Comparison of ENCODE assay signal across 13 mouse cellular contexts in genomic region chr7:30412735-30413147, GRCm38 (mm10). TPM values are rescaled to one million over a fixed set of nuclear protein-coding genes. Genes with fewer than 3 reads are reported as not detected.
DNase-seq lines count a peak whose midpoint lies in the region; ATAC-seq and TF ChIP-seq lines count a peak whose summit lies in the region.
"Had no signal": no experiment of that assay in that cellular context is flagged by ENCODE, and none has a peak within 500 bp of the region (broad histone marks: within the 10 kb centered on the region; RNA-seq: fewer than 3 reads in every experiment).

No protein-coding gene starts in this region.

- H3K9ac ChIP-seq in forebrain, embryonic 13.5 days = no peak overlapping the region
- H3K9ac ChIP-seq: midbrain, embryonic 12.5 days had no signal

- 0 out of 2 replicates have a peak, but pooled peaks cover 2% of the 10 kb centered on the region for H3K9me3 ChIP-seq in megakaryocyte, embryonic 14.5 days
- no peaks in the 10 kb centered on the region for H3K9me3 ChIP-seq in forebrain, embryonic 13.5 days (replicated peaks)
- H3K9me3 ChIP-seq: midbrain, embryonic 12.5 days had no signal

- H3K4me1 ChIP-seq in megakaryocyte, embryonic 14.5 days = peaks cover 73% of the 10 kb centered on the region
- no peaks in the 10 kb centered on the region for H3K4me1 ChIP-seq in forebrain, embryonic 13.5 days
- H3K4me1 ChIP-seq: midbrain, embryonic 12.5 days had no signal

- DNase-seq in layer of hippocampus, adult 2 months (ENCODE audit: low spot score in 2 of 2) = no peak
- DNase-seq in layer of hippocampus, postnatal 36 days = no peak
- peak; percentile 32 to 51 for DNase-seq in thymus, postnatal 10 days (ENCODE audit: low spot score in 2 of 2)
- no peak for DNase-seq in ovary, postnatal 36 days (ENCODE audit: low spot score)
- DNase-seq in retina, embryonic 14.5 days (ENCODE audit: low spot score) = no peak
- DNase-seq: heart, postnatal 10 days; kidney, adult 8-10 months; left cerebral cortex, postnatal 4 days had no signal

- peak; percentile 71 for ATAC-seq in common myeloid progenitor, adult 5-6 weeks (replicated peaks; ENCODE audit: low read depth, poor library complexity, severe bottlenecking)
- ATAC-seq in forebrain, embryonic 13.5 days = no peak

- H3K36me3 ChIP-seq in megakaryocyte, embryonic 14.5 days (replicated peaks; ENCODE audit: low read length) = no peaks in the 10 kb centered on the region
- no peaks in the 10 kb centered on the region for H3K36me3 ChIP-seq in forebrain, embryonic 13.5 days (ENCODE audit: poor library complexity, severe bottlenecking)
- H3K36me3 ChIP-seq: midbrain, embryonic 12.5 days had no signal

- 65% methylated on average over 4 of the region's 4 CpGs for WGBS in forebrain, embryonic 13.5 days

- TF ChIP-seq CTCF in layer of hippocampus, adult 2 months (conservative IDR thresholded peaks at IDR 0.05) = no peak

- no peak overlapping the region for H3K4me2 ChIP-seq in forebrain, embryonic 13.5 days
- H3K4me2 ChIP-seq: midbrain, embryonic 12.5 days had no signal

- H3K27ac ChIP-seq in layer of hippocampus, adult 2 months = peak overlapping the region; percentile 46; the same call in 1 of the 2 replicates
- no peak overlapping the region for H3K27ac ChIP-seq in forebrain, embryonic 13.5 days
- H3K27ac ChIP-seq: midbrain, embryonic 12.5 days had no signal

- H3K27me3 ChIP-seq in megakaryocyte, embryonic 14.5 days (replicated peaks) = no peaks in the 10 kb centered on the region
- 0 out of 2 replicates have a peak, but pooled peaks cover 3% of the 10 kb centered on the region for H3K27me3 ChIP-seq in forebrain, embryonic 13.5 days

- H3K4me3 ChIP-seq in layer of hippocampus, adult 2 months = no peak overlapping the region
- peak overlapping the region; percentile 72 for H3K4me3 ChIP-seq in megakaryocyte, embryonic 14.5 days (replicated peaks)
- no peak overlapping the region for H3K4me3 ChIP-seq in forebrain, embryonic 13.5 days
- H3K4me3 ChIP-seq: midbrain, embryonic 12.5 days had no signal

RNA-seq across cellular contexts. Expression of gene Tyrobp, which starts 0.8 kb away (rescaled TPM):
- 10 to 100 TPM; 26.7 to 32.6 TPM for total RNA-seq in layer of hippocampus, adult 2 months (2021)
- 10 to 100 TPM; 27.4 to 30.2 TPM for total RNA-seq in layer of hippocampus, postnatal 36 days (2021)
- 94.7 and 118 TPM in 2 replicates for total RNA-seq in common myeloid progenitor, adult 5-6 weeks (2017)
- 20.9 and 273 TPM in 2 replicates for polyA plus RNA-seq in megakaryocyte, embryonic 14.5 days (2012; ENCODE audit: insufficient read depth, low replicate concordance)
- 12.1 and 15.6 TPM in 2 replicates for polyA plus RNA-seq in forebrain, embryonic 13.5 days (2015; fragmentation: Nextera tagmentation; extraction: Ambion mirVana)

RNA-seq across cellular contexts. Expression of gene Hcst, which starts 6.9 kb away (rescaled TPM):
- total RNA-seq in layer of hippocampus, adult 2 months (2021) = 1 to 10 TPM in 1 of 2 experiments, not detected in 1; 1.5 TPM
- total RNA-seq in layer of hippocampus, postnatal 36 days (2021) = not detected
- 9.4 and 11.9 TPM in 2 replicates for total RNA-seq in common myeloid progenitor, adult 5-6 weeks (2017)
- 11.1 and 14.2 TPM in 2 replicates for polyA plus RNA-seq in megakaryocyte, embryonic 14.5 days (2012; ENCODE audit: insufficient read depth, low replicate concordance)
- 0.88 TPM in 1 of 2 replicates, not detected in the other for polyA plus RNA-seq in forebrain, embryonic 13.5 days (2015; fragmentation: Nextera tagmentation; extraction: Ambion mirVana)
- total RNA-seq: left cerebral cortex, postnatal 4 days had no signal
- polyA plus RNA-seq: midbrain, embryonic 12.5 days; neural tube, embryonic 14.5 days had no signal

RNA-seq across cellular contexts. Expression of gene Nfkbid, which starts 8.8 kb away (rescaled TPM):
- total RNA-seq in layer of hippocampus, adult 2 months (2021) = 1 to 10 TPM; 2.8 to 3.0 TPM
- 1 to 10 TPM; 3.1 to 3.4 TPM for total RNA-seq in layer of hippocampus, postnatal 36 days (2021)
- total RNA-seq in common myeloid progenitor, adult 5-6 weeks (2017) = 9.0 and 13.0 TPM in 2 replicates
- 8.3 and 10.0 TPM in 2 replicates for polyA plus RNA-seq in megakaryocyte, embryonic 14.5 days (2012; ENCODE audit: insufficient read depth, low replicate concordance)
- polyA plus RNA-seq in forebrain, embryonic 13.5 days (2015; fragmentation: Nextera tagmentation; extraction: Ambion mirVana) = 1.3 and 1.6 TPM in 2 replicates

RNA-seq across cellular contexts. Expression of gene Aplp1, which starts 32.6 kb away (rescaled TPM):
- 1,000 to 10,000 TPM; 1,283 to 1,305 TPM for total RNA-seq in layer of hippocampus, adult 2 months (2021)
- total RNA-seq in layer of hippocampus, postnatal 36 days (2021) = 1,000 to 10,000 TPM; 1,244 to 1,325 TPM
- total RNA-seq in common myeloid progenitor, adult 5-6 weeks (2017) = not detected in 2 replicates
- 2.1 and 5.5 TPM in 2 replicates for polyA plus RNA-seq in megakaryocyte, embryonic 14.5 days (2012; ENCODE audit: insufficient read depth, low replicate concordance)
- 306 and 329 TPM in 2 replicates for polyA plus RNA-seq in forebrain, embryonic 13.5 days (2015; fragmentation: Nextera tagmentation; extraction: Ambion mirVana)

RNA-seq across cellular contexts. Expression of gene Kirrel2, which starts 44.7 kb away (rescaled TPM):
- 10 to 100 TPM; 15.0 to 20.4 TPM for total RNA-seq in layer of hippocampus, adult 2 months (2021)
- 10 to 100 TPM; 12.3 to 21.0 TPM for total RNA-seq in layer of hippocampus, postnatal 36 days (2021)
- not detected in 2 replicates for total RNA-seq in common myeloid progenitor, adult 5-6 weeks (2017)
- not detected in 2 replicates for polyA plus RNA-seq in megakaryocyte, embryonic 14.5 days (2012; ENCODE audit: insufficient read depth, low replicate concordance)
- polyA plus RNA-seq in forebrain, embryonic 13.5 days (2015; fragmentation: Nextera tagmentation; extraction: Ambion mirVana) = 0.36 and 0.65 TPM in 2 replicates

Comparison
In these comparisons a context has a peak if more than half of its experiments do, and no peak if none do; other contexts are left out.
1. DNase-seq: peak in thymus, postnatal 10 days (2 of 2); none in layer of hippocampus, adult 2 months (0 of 2), layer of hippocampus, postnatal 36 days (0 of 2), ovary, postnatal 36 days (single experiment) and retina, embryonic 14.5 days (single experiment).